Mouse (Mus musculus) forebrain, embryonic 12.5 days (tissue): ENCODE data around the gene Slc35c2. TPM values are rescaled to one million over a fixed set of nuclear protein-coding genes. Genes with fewer than 3 reads are reported as not detected.

Experiments used
- ATAC-seq: fragments of 200-750 bp; cut with Nextera tagmentation; 2 replicates; pipeline ENCODE4 v1.8.0; 2017; ENCODE audit warnings: moderate TSS enrichment; ENCODE audit not compliant: low FRiP score
- H3K27ac ChIP-seq: fragments of 300-500 bp; sonication (generic); 2 replicates; pipeline ENCODE4 v1.5.1; 2016; ENCODE audit warnings: mild to moderate bottlenecking
- H3K27me3 ChIP-seq: fragments of 300-500 bp; sonication (generic); 2 replicates; pipeline ENCODE4 v1.6.1; 2016; ENCODE audit warnings: mild to moderate bottlenecking
- H3K36me3 ChIP-seq: fragments of 300-500 bp; sonication (generic); replicated peaks from 2 replicates; pipeline ENCODE4 v1.6.1; 2016; ENCODE audit warnings: mild to moderate bottlenecking
- H3K4me1 ChIP-seq: fragments of 300-500 bp; sonication (generic); 2 replicates; pipeline ENCODE4 v1.6.1; 2016
- H3K4me2 ChIP-seq: fragments of 300-500 bp; sonication (generic); 2 replicates; pipeline ENCODE4 v1.6.1; 2016; ENCODE audit warnings: mild to moderate bottlenecking, moderate library complexity
- H3K4me3 ChIP-seq: fragments of 300-500 bp; sonication (generic); replicated peaks from 2 replicates; pipeline ENCODE4 v1.5.1; 2016; ENCODE audit warnings: mild to moderate bottlenecking
- H3K9ac ChIP-seq: fragments of 300-500 bp; sonication (generic); 2 replicates; pipeline ENCODE4 v1.6.1; 2016; ENCODE audit warnings: mild to moderate bottlenecking
- H3K9me3 ChIP-seq: fragments of 300-500 bp; sonication (generic); 2 replicates; pipeline ENCODE4 v1.6.1; 2016
- WGBS: fragments of 180-500 bp; shearing (Covaris S2); methylation state at CpG from one replicate; pipeline ENCODE4 v1.1.7; 2016; 5-methylcytosine and 5-hydroxymethylcytosine counted together
- polyA plus RNA-seq: library from polyadenylated mRNA; unstranded; fragments of >200 nt; fragmentation: Nextera tagmentation; extraction: Ambion mirVana; gene quantifications from 2 replicates; pipeline ENCODE4 v1.2.1, GENCODE M21; 2016

The Slc35c2 gene
- polyA plus RNA-seq, 1 experiment from 2014 or later: 57.9 TPM

DNA sequence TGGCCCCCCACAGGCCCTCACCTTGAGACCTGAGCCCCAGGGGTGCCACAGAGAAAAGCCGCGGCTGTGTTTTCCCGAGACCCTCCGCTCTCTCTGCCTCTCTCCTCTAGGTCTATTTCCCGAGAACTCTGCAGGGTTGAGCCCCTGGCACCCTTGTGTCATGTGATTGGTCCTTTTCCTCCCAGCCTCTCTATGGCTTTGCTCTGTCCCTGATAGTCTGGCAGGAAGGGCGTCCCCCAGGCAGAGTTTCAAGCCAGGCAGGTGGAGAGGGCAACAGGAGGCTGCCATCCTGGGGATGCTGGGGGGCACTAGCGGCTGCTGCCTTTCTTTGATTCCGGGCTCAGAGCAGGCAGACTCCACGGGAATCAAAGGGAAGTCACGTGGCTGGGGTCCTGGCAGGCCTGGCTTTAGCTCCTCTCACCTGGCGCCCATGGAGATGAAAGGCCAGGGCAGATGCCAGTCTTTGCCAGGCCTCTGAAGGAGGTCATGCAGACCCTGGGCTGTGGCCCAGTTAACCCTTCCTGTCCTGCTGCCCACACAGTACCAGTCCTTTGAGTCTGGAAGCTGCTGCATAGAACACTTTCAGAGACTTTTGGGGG is 44.4 kb downstream of the Slc35c2 start:
- Histone ChIP-seq H3K9me3 (no peaks in the 10 kb centered on the region), H3K4me2 (peak overlapping the region; percentile 32), H3K4me3 (no peak overlapping the region), H3K9ac (no peak overlapping the region), H3K36me3 (no peaks in the 10 kb centered on the region), H3K27me3 (peaks cover 99% of the 10 kb centered on the region), H3K4me1 (peaks cover 41% of the 10 kb centered on the region), H3K27ac (no peak overlapping the region)
- peak; percentile 53; the same call in 1 of the 2 replicates for ATAC-seq
- 2% methylated on average over 11 of the region's 11 CpGs for WGBS

DNA sequence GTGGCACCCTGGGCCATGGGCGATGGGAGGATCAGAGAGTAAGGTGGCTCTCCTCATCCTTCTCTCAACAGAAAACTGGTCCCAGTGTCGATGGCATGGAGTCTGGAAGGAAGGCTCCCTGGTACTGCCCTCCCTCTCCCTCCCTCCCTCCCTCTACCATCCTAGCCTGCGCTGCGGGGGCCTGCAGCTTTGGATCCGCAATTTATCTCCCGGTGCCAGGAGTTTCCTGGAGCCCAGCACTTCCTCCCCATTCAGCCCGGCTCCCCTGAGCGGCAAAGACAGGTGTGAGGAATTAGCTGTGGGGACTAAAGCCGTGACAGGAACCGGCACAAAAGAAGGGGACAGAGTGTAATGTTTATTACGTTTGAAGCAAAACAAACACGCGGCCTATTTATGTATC is 45.1 kb downstream of the Slc35c2 start:
- no peaks in the 10 kb centered on the region for H3K9me3 ChIP-seq
- 2% methylated on average over 13 of the region's 13 CpGs for WGBS
- peak overlapping the region; percentile 32; the same call in 1 of the 2 replicates for H3K4me2 ChIP-seq
- H3K9ac ChIP-seq: no peak overlapping the region
- peaks cover 47% of the 10 kb centered on the region for H3K4me1 ChIP-seq
- H3K36me3 ChIP-seq: no peaks in the 10 kb centered on the region
- no peak for ATAC-seq
- no peak overlapping the region for H3K4me3 ChIP-seq
- no peak overlapping the region for H3K27ac ChIP-seq
- peaks cover 99% of the 10 kb centered on the region for H3K27me3 ChIP-seq

DNA sequence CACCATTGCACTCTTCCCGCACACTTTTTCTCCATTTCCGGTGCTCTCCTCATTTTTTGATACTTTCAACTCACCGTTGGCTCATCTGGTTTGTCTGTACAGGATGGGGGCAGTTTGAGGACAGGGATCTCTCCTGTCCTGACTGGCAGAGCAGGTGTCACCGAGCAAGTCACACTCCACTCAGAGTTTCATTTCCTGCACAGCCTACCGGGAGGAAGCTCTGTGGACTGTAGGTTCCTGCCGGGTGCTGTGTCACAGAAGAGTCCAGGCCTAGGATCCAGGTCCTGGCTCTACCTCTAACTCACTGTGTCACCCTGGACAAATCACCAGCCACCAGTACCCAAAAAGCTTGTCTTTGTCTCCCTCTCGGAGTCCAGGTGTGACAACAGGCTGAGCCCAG is 45.9 kb downstream of the Slc35c2 start:
- Histone ChIP-seq H3K27me3 (peaks cover 97% of the 10 kb centered on the region), H3K27ac (no peak overlapping the region), H3K9ac (no peak overlapping the region), H3K4me1 (peaks cover 43% of the 10 kb centered on the region), H3K9me3 (no peaks in the 10 kb centered on the region), H3K4me3 (no peak overlapping the region), H3K36me3 (no peaks in the 10 kb centered on the region), H3K4me2 (no peak overlapping the region)
- 69% methylated on average over 7 of the region's 7 CpGs for WGBS
- ATAC-seq: no peak

DNA sequence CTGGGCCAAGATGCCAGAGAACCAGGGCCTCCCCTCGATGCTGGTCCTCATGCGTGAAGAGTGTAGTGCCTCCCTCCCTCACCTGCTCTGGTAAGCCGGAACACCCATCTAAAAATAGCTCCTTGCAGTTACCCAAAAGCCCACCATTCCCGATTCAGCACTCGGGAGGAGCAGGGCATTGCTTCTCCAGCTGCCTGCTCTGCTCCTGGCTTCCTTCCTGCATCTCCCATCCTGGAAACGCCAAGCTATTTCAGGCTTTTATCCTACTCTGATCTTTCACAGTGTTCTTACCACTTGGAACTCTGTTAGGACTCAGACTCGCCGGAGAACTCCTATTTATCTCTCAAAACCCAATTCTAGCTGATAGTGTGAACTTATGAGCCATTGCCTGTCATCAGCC is 47.3 kb downstream of the Slc35c2 start:
- H3K9ac ChIP-seq: no peak overlapping the region
- no peak overlapping the region for H3K4me2 ChIP-seq
- H3K4me3 ChIP-seq: no peak overlapping the region
- peaks cover 36% of the 10 kb centered on the region for H3K4me1 ChIP-seq
- H3K27ac ChIP-seq: no peak overlapping the region
- no peak for ATAC-seq
- H3K27me3 ChIP-seq: peaks cover 97% of the 10 kb centered on the region
- H3K36me3 ChIP-seq: no peaks in the 10 kb centered on the region
- WGBS: 40% methylated on average over 8 of the region's 8 CpGs
- H3K9me3 ChIP-seq: no peaks in the 10 kb centered on the region

DNA sequence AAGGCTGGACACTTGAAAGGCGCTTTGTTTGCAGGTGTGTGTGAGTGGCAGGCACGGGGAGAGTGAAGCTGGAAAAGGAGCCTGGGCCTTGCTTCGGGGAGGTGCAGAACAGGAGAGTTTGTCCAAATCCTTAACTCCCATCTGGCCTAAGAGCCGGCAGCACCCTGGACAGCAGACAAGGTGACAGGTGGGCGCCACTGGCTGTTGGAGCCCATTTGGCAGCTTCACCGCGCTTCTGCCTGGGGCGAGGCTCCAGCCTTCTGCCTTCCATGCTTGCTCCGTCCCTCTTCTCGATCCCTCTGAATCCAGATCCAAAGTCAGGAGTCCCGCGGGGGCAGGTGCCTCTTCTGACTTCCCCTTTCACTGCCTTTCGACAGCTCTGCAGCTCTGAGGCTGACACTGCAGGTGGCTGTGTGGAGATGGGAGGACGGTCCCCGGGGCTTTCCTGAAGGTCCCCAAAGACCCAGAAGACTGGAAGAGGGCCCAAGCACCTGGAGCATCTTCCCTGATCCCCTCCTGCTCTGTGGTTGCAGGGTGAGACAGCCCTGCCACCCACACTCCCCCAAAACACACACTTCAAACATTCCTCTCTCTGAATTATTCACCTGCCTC is 48.0 kb downstream of the Slc35c2 start:
- Histone ChIP-seq H3K9me3 (no peaks in the 10 kb centered on the region), H3K27ac (no peak overlapping the region), H3K36me3 (no peaks in the 10 kb centered on the region), H3K9ac (no peak overlapping the region), H3K4me1 (peaks cover 43% of the 10 kb centered on the region), H3K4me3 (no peak overlapping the region), H3K27me3 (peaks cover 93% of the 10 kb centered on the region), H3K4me2 (no peak overlapping the region)
- no peak for ATAC-seq
- WGBS: 16% methylated on average over 15 of the region's 15 CpGs

DNA sequence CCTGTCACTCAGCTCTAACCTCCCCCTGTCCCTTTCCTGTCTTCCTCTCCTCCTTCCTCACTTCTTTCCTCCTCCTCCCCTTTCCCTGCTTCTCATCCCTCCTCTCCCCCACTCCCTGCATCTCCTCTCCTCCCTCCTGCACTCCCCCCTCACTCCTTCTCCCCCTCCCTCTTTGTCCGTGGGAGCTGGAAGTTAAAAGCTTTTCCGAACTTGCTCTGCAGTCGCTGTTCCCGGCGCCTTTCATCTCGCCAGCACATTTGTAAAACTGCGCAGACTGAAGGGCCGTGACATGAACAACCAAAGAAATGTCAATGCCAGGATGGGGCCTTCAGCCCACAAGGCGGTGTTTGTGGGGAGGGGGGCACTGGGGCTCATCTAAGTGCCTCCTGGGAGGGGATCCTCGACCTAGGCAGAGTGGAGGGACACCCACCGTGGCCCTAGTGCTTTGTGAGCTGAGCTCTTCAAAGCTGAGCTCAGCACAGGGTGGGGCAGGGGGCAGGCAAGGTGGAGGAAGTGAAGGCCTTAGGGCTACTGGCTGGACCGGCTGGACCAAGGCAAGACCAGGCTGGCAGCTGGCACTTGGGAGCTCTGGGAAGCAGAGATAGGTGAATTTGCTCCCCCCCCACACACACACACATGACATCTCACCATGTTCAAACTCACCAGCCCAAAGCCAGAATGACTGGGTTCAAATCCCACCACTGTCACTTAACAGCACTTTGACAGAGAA is 49.1 kb downstream of the Slc35c2 start:
- Histone ChIP-seq H3K4me1 (peaks cover 49% of the 10 kb centered on the region), H3K9me3 (no peaks in the 10 kb centered on the region), H3K36me3 (no peaks in the 10 kb centered on the region), H3K9ac (no peak overlapping the region), H3K27ac (no peak overlapping the region), H3K4me3 (no peak overlapping the region), H3K27me3 (peaks cover 87% of the 10 kb centered on the region), H3K4me2 (no peak overlapping the region)
- 5% methylated on average over 12 of the region's 12 CpGs for WGBS
- ATAC-seq: no peak

DNA sequence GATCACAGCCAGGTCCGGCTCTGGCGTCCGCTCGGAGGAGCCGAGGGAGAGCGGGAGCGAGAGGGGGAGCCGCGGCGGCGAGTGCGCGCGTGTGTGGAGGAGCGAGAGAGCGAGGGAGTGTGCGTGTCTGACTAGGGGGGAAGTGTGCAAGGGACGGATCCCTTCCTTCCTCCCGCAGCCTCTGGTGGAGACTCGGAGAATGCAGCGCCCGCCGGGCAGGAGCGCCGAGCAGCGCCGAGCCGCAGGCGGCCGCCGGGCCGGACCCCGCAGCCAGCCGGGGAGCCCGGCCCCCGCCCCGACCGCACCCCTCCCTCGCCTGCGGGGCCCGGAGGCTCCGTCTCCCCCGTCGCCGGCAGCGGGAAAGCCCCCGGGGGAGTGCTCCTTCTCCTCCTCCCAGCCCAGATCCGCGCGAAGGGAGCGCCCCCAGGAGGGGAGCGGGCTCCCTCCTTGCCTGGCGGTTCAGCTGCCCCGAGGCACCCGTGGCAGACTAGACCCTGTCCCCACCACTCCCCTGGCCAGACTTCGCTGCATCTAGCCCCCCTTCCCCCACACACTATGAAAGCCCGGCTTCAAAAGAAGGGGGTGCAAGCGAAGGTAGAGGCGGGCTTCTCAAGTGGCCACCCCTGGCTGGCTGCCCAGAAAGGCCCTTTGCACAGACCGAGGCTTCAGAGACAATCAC is 52.9 kb downstream of the Slc35c2 start, which contains the start of gene Cdh22:
Gene Cdh22, minus strand, starts transcription at position 241 of the 679 bp plus-strand sequence.
- Histone ChIP-seq H3K9ac (peak within 1 kb of the TSS; percentile 90), H3K36me3 (no peaks in the 10 kb centered on the region), H3K9me3 (no peaks in the 10 kb centered on the region), H3K27ac (peak within 1 kb of the TSS; percentile 79), H3K4me1 (peaks cover 55% of the 10 kb centered on the region), H3K4me2 (peak within 1 kb of the TSS; percentile 98), H3K27me3 (peaks cover 76% of the 10 kb centered on the region), H3K4me3 (peak within 1 kb of the TSS; percentile 72)
- peak; percentile 85 for ATAC-seq
- WGBS: under 1% methylated on average over 55 of the region's 60 CpGs

DNA sequence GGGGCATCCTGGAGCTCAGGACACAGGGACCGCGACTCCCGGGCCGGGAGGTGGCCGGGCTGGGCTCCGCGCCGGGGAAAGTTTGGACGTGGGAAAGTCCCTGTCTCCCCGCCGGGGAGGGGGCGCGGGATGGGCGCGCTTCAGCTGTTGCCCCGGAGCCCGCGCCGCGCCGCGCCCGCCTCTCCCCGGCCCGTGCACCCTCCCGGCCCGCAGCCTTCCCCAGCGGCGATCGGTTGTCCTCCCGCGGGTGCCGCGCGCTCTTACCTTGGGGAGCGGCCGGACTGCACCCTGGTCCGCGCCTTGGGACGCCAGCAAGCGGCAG is 53.4 kb downstream of the Slc35c2 start:
- peak overlapping the region; percentile 98 for H3K4me2 ChIP-seq
- H3K4me1 ChIP-seq: peaks cover 60% of the 10 kb centered on the region
- peaks cover 72% of the 10 kb centered on the region for H3K27me3 ChIP-seq
- under 1% methylated on average over 41 of the region's 41 CpGs for WGBS
- peak overlapping the region; percentile 72 for H3K4me3 ChIP-seq
- no peaks in the 10 kb centered on the region for H3K36me3 ChIP-seq
- H3K9me3 ChIP-seq: no peaks in the 10 kb centered on the region
- peak; percentile 60 for ATAC-seq
- H3K27ac ChIP-seq: peak overlapping the region; percentile 79
- peak overlapping the region; percentile 90 for H3K9ac ChIP-seq

DNA sequence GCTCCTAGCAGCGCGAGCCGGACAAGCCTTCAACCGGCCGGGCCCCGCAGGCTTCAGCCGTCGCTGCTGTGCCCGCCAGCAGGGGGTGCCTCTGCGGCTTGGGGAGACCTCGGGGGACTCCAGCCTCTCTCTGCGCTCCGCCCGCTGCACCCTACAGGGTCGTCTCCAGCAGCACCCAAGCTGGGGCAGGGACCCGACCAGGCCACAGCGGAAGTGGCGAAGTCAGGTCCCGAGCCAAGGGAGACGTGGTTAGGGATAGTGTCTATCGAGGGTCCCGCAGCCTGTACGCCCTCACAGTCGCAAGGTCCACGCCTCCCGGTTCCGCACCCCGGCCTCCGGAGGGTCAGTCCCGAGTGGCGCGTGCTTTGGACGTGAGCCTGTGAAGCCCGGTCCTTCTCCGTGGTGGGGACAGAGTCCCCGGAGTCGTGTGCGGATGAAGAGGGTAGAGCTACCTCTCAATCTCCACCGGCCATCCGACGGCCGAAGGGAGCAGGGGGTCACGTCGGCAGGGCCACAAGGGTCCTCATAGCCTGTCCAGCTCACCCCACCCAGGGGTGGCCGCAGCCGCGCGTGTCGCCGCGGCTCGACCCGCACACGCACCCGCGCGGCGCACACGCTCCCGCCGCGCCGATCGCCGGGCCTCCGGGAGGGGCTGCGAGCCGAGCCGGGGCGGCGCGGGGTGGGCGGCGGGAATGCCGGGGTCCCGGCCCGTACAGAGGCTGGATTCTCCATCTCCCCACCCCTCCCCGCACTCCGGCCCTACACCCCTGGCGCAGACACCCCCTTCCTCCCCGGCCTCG is 54.0 kb downstream of the Slc35c2 start:
- Histone ChIP-seq H3K4me2 (peak overlapping the region; percentile 98), H3K4me1 (peaks cover 62% of the 10 kb centered on the region), H3K36me3 (no peaks in the 10 kb centered on the region), H3K27ac (peak overlapping the region; percentile 79), H3K9ac (peak overlapping the region; percentile 90), H3K4me3 (peak overlapping the region; percentile 72), H3K9me3 (no peaks in the 10 kb centered on the region), H3K27me3 (peaks cover 72% of the 10 kb centered on the region)
- peak; percentile 35 for ATAC-seq
- under 1% methylated on average over 74 of the region's 82 CpGs for WGBS

DNA sequence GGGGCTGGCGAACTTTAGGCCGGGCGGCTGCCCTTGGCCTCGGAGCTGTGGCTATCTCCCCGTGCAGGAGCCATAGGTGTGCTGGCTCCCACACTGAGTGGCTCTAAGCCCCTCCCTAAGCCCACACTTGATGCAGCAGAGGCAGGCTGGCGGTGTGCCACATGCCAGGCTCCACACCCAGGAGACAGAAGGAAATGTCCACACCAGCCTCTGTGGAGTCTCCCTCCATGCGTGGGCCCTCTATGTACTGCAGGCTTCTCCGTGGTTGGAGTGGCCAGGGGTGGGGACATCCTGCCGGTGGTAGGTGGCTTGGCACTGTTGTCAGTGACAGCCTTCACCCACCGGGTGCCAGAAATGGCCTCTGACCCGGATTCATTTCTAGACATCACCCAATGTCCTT is 58.6 kb downstream of the Slc35c2 start:
- H3K36me3 ChIP-seq: no peaks in the 10 kb centered on the region
- 85% methylated on average over 11 of the region's 11 CpGs for WGBS
- H3K27me3 ChIP-seq: peaks cover 47% of the 10 kb centered on the region
- no peak overlapping the region for H3K27ac ChIP-seq
- ATAC-seq: no peak
- H3K4me1 ChIP-seq: peaks cover 48% of the 10 kb centered on the region
- H3K9me3 ChIP-seq: no peaks in the 10 kb centered on the region
- no peak overlapping the region; the same call in 1 of the 2 replicates for H3K9ac ChIP-seq
- no peak overlapping the region for H3K4me3 ChIP-seq
- 0 out of 2 replicates have a peak overlapping the region, but pooled peaks have one; percentile 0 for H3K4me2 ChIP-seq
